Mouse (Mus musculus): Measurements from ENCODE around the gene Zswim9. TPM values are rescaled to one million over a fixed set of nuclear protein-coding genes. Genes with fewer than 3 reads are reported as not detected.

Gene Zswim9
- polyA plus RNA-seq (2015; fragmentation: Nextera tagmentation; extraction: Ambion mirVana), result 2.2 and 3.3 TPM in 2 replicates

- Histone ChIP-seq H3K4me1 (ENCODE audit: control insufficient read depth, low read depth, low read length) (peaks cover 9% of the 10 kb centered on the region), H3K27ac (ENCODE audit: low read length) (peak within 1 kb of the TSS; percentile 89), H3K9me3 (replicated peaks; ENCODE audit: control insufficient read depth, low read length) (no peaks in the 10 kb centered on the region), H3K4me2 (ENCODE audit: low read depth, low read length) (peak within 1 kb of the TSS; percentile 63), H3K27me3 (ENCODE audit: control insufficient read depth, insufficient read depth, low read depth, low read length) (no peaks in the 10 kb centered on the region), H3K9ac (ENCODE audit: low read depth, low read length) (peak within 1 kb of the TSS; percentile 87), H3K4me3 (ENCODE audit: low read depth, low read length) (peak within 1 kb of the TSS; percentile 84), H3K36me3 (ENCODE audit: control insufficient read depth, insufficient read depth) (peaks cover 15% of the 10 kb centered on the region; the same call in 1 of the 2 replicates)
- WGBS (ENCODE audit: insufficient replicate concordance), result under 1% methylated on average over 39 of the region's 39 CpGs
- peak; percentile 97 for ATAC-seq (ENCODE audit: low read depth)
Observed at GRCm38 (mm10) chr7:13278308-13278891, at the start of gene Zswim9. TSS of gene Zswim9 (minus strand) at chr7:13278721.

DNA sequence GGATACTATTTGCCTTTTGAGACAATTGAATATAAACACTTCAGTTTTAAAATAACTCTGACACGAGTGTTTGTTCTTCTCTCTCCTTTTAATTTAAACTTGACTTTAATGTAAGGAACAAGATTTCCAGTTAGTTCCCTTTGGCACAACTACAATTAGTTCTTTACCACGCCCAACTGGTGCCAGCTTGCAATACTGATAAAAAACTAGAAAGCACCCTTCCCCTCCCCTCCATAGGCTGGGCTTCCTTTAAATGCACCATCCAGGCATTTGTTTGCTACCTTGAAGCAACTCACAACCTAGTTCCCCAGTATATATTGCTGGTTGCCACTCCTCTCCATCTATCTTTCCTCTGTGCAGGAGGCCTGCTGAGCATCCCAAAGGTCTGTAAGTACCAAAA, 45.8 kb upstream of the Zswim9 start, which contains the start of gene Pla2g4c:
TSS of gene Pla2g4c (plus strand) at position 340 of the 400 bp plus-strand sequence.
- Histone ChIP-seq H3K27me3 (ENCODE audit: control insufficient read depth, insufficient read depth, low read depth, low read length) (no peaks in the 10 kb centered on the region), H3K4me1 (ENCODE audit: control insufficient read depth, low read depth, low read length) (peaks cover 5% of the 10 kb centered on the region), H3K27ac (ENCODE audit: low read length) (no peak within 1 kb of the TSS), H3K36me3 (ENCODE audit: control insufficient read depth, insufficient read depth) (no peaks in the 10 kb centered on the region), H3K4me2 (ENCODE audit: low read depth, low read length) (no peak within 1 kb of the TSS), H3K4me3 (ENCODE audit: low read depth, low read length) (0 out of 2 replicates have a peak within 1 kb of the TSS, but pooled peaks have one; percentile 8), H3K9ac (ENCODE audit: low read depth, low read length) (no peak within 1 kb of the TSS), H3K9me3 (replicated peaks; ENCODE audit: control insufficient read depth, low read length) (no peaks in the 10 kb centered on the region)
- WGBS (ENCODE audit: insufficient replicate concordance), result 34% methylated on average over 2 of the region's 2 CpGs
- peak; percentile 54; the same call in 1 of the 2 replicates for ATAC-seq (ENCODE audit: low read depth)

DNA sequence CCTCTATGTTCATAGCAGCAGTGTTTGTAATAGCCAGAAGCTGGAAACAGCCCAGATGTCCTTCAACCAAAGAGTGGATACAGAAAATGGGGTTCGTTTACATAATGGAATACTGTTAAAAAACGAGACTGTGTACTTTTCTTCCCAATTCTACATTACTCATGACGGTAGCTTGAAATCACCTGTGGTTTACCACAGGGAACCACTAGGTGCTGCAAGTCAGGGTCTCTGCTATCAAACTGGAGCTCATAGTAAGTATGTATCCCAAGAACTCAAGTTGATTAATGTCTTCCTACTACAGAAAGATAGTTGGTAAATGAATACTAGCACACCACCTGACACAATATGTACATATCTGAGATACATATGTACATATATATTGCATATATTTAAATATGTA, 42.9 kb upstream of the Zswim9 start:
- Histone ChIP-seq H3K9ac (ENCODE audit: low read depth, low read length) (no peak overlapping the region), H3K27me3 (ENCODE audit: control insufficient read depth, insufficient read depth, low read depth, low read length) (no peaks in the 10 kb centered on the region), H3K4me1 (ENCODE audit: control insufficient read depth, low read depth, low read length) (peaks cover 5% of the 10 kb centered on the region), H3K4me2 (ENCODE audit: low read depth, low read length) (no peak overlapping the region), H3K36me3 (ENCODE audit: control insufficient read depth, insufficient read depth) (no peaks in the 10 kb centered on the region), H3K9me3 (replicated peaks; ENCODE audit: control insufficient read depth, low read length) (no peaks in the 10 kb centered on the region), H3K27ac (ENCODE audit: low read length) (no peak overlapping the region), H3K4me3 (ENCODE audit: low read depth, low read length) (no peak overlapping the region)
- 55% methylated on average over 3 of the region's 3 CpGs for WGBS (ENCODE audit: insufficient replicate concordance)
- no peak for ATAC-seq (ENCODE audit: low read depth)

GRCm38 (mm10) chr7:13314095-13314597, 35.6 kb upstream of the Zswim9 start:
- no peaks in the 10 kb centered on the region for H3K27me3 ChIP-seq (ENCODE audit: control insufficient read depth, insufficient read depth, low read depth, low read length)
- no peak overlapping the region for H3K4me2 ChIP-seq (ENCODE audit: low read depth, low read length)
- peaks cover 4% of the 10 kb centered on the region for H3K4me1 ChIP-seq (ENCODE audit: control insufficient read depth, low read depth, low read length)
- no peaks in the 10 kb centered on the region for H3K9me3 ChIP-seq (replicated peaks; ENCODE audit: control insufficient read depth, low read length)
- no peak overlapping the region for H3K4me3 ChIP-seq (ENCODE audit: low read depth, low read length)
- no peak for ATAC-seq (ENCODE audit: low read depth)
- no peak overlapping the region for H3K27ac ChIP-seq (ENCODE audit: low read length)
- peaks cover 26% of the 10 kb centered on the region for H3K36me3 ChIP-seq (ENCODE audit: control insufficient read depth, insufficient read depth)
- no peak overlapping the region for H3K9ac ChIP-seq (ENCODE audit: low read depth, low read length)
- WGBS (ENCODE audit: insufficient replicate concordance), result 79% methylated on average over 5 of the region's 5 CpGs

GRCm38 (mm10) chr7:13311401-13311800, 32.9 kb upstream of the Zswim9 start:
- no peak for ATAC-seq (ENCODE audit: low read depth)
- Histone ChIP-seq H3K27me3 (ENCODE audit: control insufficient read depth, insufficient read depth, low read depth, low read length) (no peaks in the 10 kb centered on the region), H3K9me3 (replicated peaks; ENCODE audit: control insufficient read depth, low read length) (no peaks in the 10 kb centered on the region), H3K4me2 (ENCODE audit: low read depth, low read length) (no peak overlapping the region), H3K36me3 (ENCODE audit: control insufficient read depth, insufficient read depth) (peaks cover 50% of the 10 kb centered on the region), H3K9ac (ENCODE audit: low read depth, low read length) (no peak overlapping the region), H3K27ac (ENCODE audit: low read length) (no peak overlapping the region), H3K4me3 (ENCODE audit: low read depth, low read length) (no peak overlapping the region), H3K4me1 (ENCODE audit: control insufficient read depth, low read depth, low read length) (peaks cover 4% of the 10 kb centered on the region)
- 89% methylated on average over 4 of the region's 4 CpGs for WGBS (ENCODE audit: insufficient replicate concordance)

DNA sequence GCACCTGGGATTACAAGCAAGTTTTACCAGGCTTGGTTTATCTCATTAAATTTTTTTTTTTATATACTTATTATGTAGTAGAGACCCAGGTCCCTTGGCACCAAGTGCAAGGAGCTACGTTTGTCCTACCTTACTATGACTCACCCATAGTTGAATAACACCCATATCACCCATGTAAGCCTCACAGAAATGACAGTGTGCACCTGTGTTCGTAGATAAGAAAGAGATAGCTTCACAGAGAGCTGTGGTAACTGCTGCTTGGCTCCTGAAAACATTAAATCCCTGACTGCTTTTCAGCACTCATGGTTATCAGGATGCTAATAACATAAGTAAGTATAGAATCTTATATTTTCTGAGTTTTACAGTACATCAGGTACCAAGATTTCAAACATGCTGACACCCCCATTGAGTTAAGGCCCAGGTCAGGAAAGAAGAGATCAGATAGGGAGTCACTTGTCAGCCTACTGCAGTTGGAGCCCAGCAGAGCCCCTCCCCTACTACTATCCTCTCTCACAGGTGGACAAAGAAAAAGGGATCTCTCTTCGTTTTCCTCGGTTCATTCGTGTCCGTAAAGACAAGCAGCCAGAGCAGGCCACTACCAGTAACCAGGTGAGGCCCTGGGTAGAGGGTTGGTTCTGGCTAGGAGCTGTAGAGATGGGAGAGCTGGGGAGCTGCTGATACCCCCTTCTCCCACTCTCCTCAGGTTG, 32.1 kb upstream of the Zswim9 start:
- no peak overlapping the region for H3K4me2 ChIP-seq (ENCODE audit: low read depth, low read length)
- ATAC-seq (ENCODE audit: low read depth), result peak; percentile 88

DNA sequence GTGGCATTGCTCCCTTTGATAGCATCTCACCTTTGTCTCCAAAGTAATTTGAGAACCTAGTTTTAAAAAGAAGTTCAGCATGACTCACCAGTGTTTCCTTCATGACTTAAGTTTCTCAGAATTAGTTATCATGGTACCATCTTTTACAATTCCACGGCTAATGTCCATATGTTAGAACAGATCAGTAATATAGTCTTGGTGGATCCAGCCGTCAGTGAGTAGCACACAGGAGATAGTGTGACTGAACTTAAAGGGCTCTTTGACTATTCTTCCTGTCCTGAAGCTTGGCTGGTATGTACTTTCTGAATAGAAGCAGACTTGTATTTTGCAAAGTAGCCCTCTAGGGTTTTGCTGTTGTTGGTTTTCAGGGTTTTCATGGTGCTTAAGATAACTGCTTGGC, 30.9 kb upstream of the Zswim9 start:
- WGBS (ENCODE audit: insufficient replicate concordance), result 62% methylated on average over 2 of the region's 2 CpGs
- no peaks in the 10 kb centered on the region for H3K27me3 ChIP-seq (ENCODE audit: control insufficient read depth, insufficient read depth, low read depth, low read length)
- H3K4me3 ChIP-seq (ENCODE audit: low read depth, low read length), result no peak overlapping the region
- no peak overlapping the region for H3K27ac ChIP-seq (ENCODE audit: low read length)
- no peak for ATAC-seq (ENCODE audit: low read depth)
- H3K4me1 ChIP-seq (ENCODE audit: control insufficient read depth, low read depth, low read length), result peaks cover 4% of the 10 kb centered on the region
- H3K9ac ChIP-seq (ENCODE audit: low read depth, low read length), result no peak overlapping the region
- peaks cover 62% of the 10 kb centered on the region for H3K36me3 ChIP-seq (ENCODE audit: control insufficient read depth, insufficient read depth)
- no peaks in the 10 kb centered on the region for H3K9me3 ChIP-seq (replicated peaks; ENCODE audit: control insufficient read depth, low read length)
- H3K4me2 ChIP-seq (ENCODE audit: low read depth, low read length), result no peak overlapping the region

More for the DNA sequence above, 32.1 kb upstream of the Zswim9 start:
- Histone ChIP-seq H3K4me3 (ENCODE audit: low read depth, low read length) (no peak overlapping the region), H3K27me3 (ENCODE audit: control insufficient read depth, insufficient read depth, low read depth, low read length) (no peaks in the 10 kb centered on the region), H3K9ac (ENCODE audit: low read depth, low read length) (no peak overlapping the region), H3K27ac (ENCODE audit: low read length) (no peak overlapping the region), H3K4me1 (ENCODE audit: control insufficient read depth, low read depth, low read length) (peaks cover 4% of the 10 kb centered on the region), H3K9me3 (replicated peaks; ENCODE audit: control insufficient read depth, low read length) (no peaks in the 10 kb centered on the region), H3K36me3 (ENCODE audit: control insufficient read depth, insufficient read depth) (peaks cover 58% of the 10 kb centered on the region)
- WGBS (ENCODE audit: insufficient replicate concordance), result 49% methylated on average over 6 of the region's 6 CpGs

- Histone ChIP-seq H3K9ac (ENCODE audit: low read depth, low read length) (no peak overlapping the region), H3K27me3 (ENCODE audit: control insufficient read depth, insufficient read depth, low read depth, low read length) (no peaks in the 10 kb centered on the region), H3K4me2 (ENCODE audit: low read depth, low read length) (no peak overlapping the region), H3K9me3 (replicated peaks; ENCODE audit: control insufficient read depth, low read length) (no peaks in the 10 kb centered on the region), H3K4me1 (ENCODE audit: control insufficient read depth, low read depth, low read length) (no peaks in the 10 kb centered on the region), H3K4me3 (ENCODE audit: low read depth, low read length) (no peak overlapping the region), H3K27ac (ENCODE audit: low read length) (no peak overlapping the region), H3K36me3 (ENCODE audit: control insufficient read depth, insufficient read depth) (peaks cover 78% of the 10 kb centered on the region)
- ATAC-seq (ENCODE audit: low read depth), result no peak
Observed at GRCm38 (mm10) chr7:13303372-13303771, 24.9 kb upstream of the Zswim9 start.

- no peaks in the 10 kb centered on the region for H3K4me1 ChIP-seq (ENCODE audit: control insufficient read depth, low read depth, low read length)
- peak; percentile 24 for ATAC-seq (ENCODE audit: low read depth)
- peaks cover 77% of the 10 kb centered on the region for H3K36me3 ChIP-seq (ENCODE audit: control insufficient read depth, insufficient read depth)
- WGBS (ENCODE audit: insufficient replicate concordance), result 40% methylated on average over 2 of the region's 2 CpGs
- no peak overlapping the region for H3K4me2 ChIP-seq (ENCODE audit: low read depth, low read length)
- no peak overlapping the region for H3K27ac ChIP-seq (ENCODE audit: low read length)
- no peaks in the 10 kb centered on the region for H3K27me3 ChIP-seq (ENCODE audit: control insufficient read depth, insufficient read depth, low read depth, low read length)
- H3K9me3 ChIP-seq (replicated peaks; ENCODE audit: control insufficient read depth, low read length), result no peaks in the 10 kb centered on the region
- no peak overlapping the region for H3K4me3 ChIP-seq (ENCODE audit: low read depth, low read length)
- H3K9ac ChIP-seq (ENCODE audit: low read depth, low read length), result no peak overlapping the region
Observed at GRCm38 (mm10) chr7:13302780-13303179, 24.3 kb upstream of the Zswim9 start.

Measured in liver, embryonic 16.5 days (tissue).